Mouse (Mus musculus) stomach, embryonic 15.5 days (tissue): ENCODE data around the gene Ablim2. TPM values are rescaled to one million over a fixed set of nuclear protein-coding genes. Genes with fewer than 3 reads are reported as not detected.

ENCODE experiments used
- ATAC-seq: fragments of 200-750 bp; cut with Nextera tagmentation; 2 replicates; pipeline ENCODE4 v1.8.0; 2017; ENCODE audit warnings: low read depth, moderate number of reproducible peaks, moderate TSS enrichment; ENCODE audit not compliant: insufficient read depth, low FRiP score
- H3K27ac ChIP-seq: fragments of 300-500 bp; sonication (generic); 2 replicates; pipeline ENCODE4 v1.5.1; 2015; ENCODE audit warnings: mild to moderate bottlenecking, inconsistent platforms
- H3K27me3 ChIP-seq: fragments of 300-500 bp; sonication (generic); replicated peaks from 2 replicates; pipeline ENCODE4 v1.6.1; 2015; ENCODE audit warnings: inconsistent platforms
- H3K36me3 ChIP-seq: fragments of 300-500 bp; sonication (generic); 2 replicates; pipeline ENCODE4 v1.6.1; 2015; ENCODE audit warnings: inconsistent platforms
- H3K4me1 ChIP-seq: fragments of 300-500 bp; sonication (generic); 2 replicates; pipeline ENCODE4 v1.6.1; 2015; ENCODE audit warnings: inconsistent platforms
- H3K4me2 ChIP-seq: fragments of 300-500 bp; sonication (generic); 2 replicates; pipeline ENCODE4 v1.6.1; 2015; ENCODE audit warnings: mild to moderate bottlenecking, inconsistent platforms
- H3K4me3 ChIP-seq: fragments of 300-500 bp; sonication (generic); replicated peaks from 2 replicates; pipeline ENCODE4 v1.5.1; 2015; ENCODE audit warnings: inconsistent platforms
- H3K9ac ChIP-seq: fragments of 300-500 bp; sonication (generic); 2 replicates; pipeline ENCODE4 v1.6.1; 2015; ENCODE audit warnings: inconsistent platforms
- H3K9me3 ChIP-seq: fragments of 300-500 bp; sonication (generic); 2 replicates; pipeline ENCODE4 v1.6.1; 2016; ENCODE audit warnings: inconsistent platforms
- WGBS: fragments of 180-500 bp; shearing (Covaris S2); methylation state at CpG from one replicate; pipeline ENCODE4 v1.1.7; 2015; 5-methylcytosine and 5-hydroxymethylcytosine counted together
- polyA plus RNA-seq: library from polyadenylated mRNA; unstranded; fragments of >200 nt; fragmentation: Nextera tagmentation; extraction: Ambion mirVana; gene quantifications from 2 replicates; pipeline ENCODE4 v1.2.1, GENCODE M21; 2015

Ablim2 gene
- polyA plus RNA-seq, 1 experiment from 2014 or later: 2.8 TPM

GRCm38 (mm10) chr5:35870408-35871012 lies 112.8 kb downstream of the Ablim2 start:
- Histone ChIP-seq H3K9ac (no peak overlapping the region), H3K9me3 (no peaks in the 10 kb centered on the region), H3K27ac (no peak overlapping the region), H3K4me3 (no peak overlapping the region), H3K36me3 (no peaks in the 10 kb centered on the region), H3K4me2 (no peak overlapping the region), H3K4me1 (no peaks in the 10 kb centered on the region), H3K27me3 (no peaks in the 10 kb centered on the region)
- ATAC-seq: peak; percentile 44; the same call in 1 of the 2 replicates
- WGBS: 52% methylated on average over 8 of the region's 8 CpGs

DNA sequence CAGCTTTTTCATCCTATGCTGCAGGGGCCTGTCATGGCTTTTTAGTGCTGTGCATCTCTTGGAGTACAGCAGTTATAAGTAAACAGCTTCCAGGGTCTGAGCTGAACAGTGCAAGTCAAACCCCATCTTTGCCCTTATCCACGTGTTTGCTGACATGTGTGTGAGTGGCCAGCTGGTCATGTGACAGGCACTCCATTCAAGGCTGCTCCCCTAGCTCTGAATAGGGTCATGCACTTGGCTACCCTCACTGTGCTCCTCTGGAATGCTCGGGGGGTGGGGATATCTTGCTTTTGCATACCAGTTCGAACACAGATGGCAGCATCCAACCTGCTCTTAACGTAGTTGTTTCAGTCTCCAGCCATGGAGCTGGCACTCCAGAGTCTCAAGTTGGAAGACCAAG lies 115.7 kb downstream of the Ablim2 start:
- ATAC-seq: no peak
- Histone ChIP-seq H3K9ac (no peak overlapping the region), H3K4me1 (no peaks in the 10 kb centered on the region)

GRCm38 (mm10) chr5:35876236-35876635 lies 118.6 kb downstream of the Ablim2 start:
- Histone ChIP-seq H3K9me3 (no peaks in the 10 kb centered on the region), H3K9ac (no peak overlapping the region), H3K27me3 (0 out of 2 replicates have a peak, but pooled peaks cover 5% of the 10 kb centered on the region), H3K36me3 (no peaks in the 10 kb centered on the region), H3K4me2 (no peak overlapping the region), H3K4me3 (no peak overlapping the region), H3K27ac (no peak overlapping the region), H3K4me1 (no peaks in the 10 kb centered on the region)
- 84% methylated on average over 5 of the region's 5 CpGs for WGBS
- no peak for ATAC-seq

More for the DNA sequence above, 115.7 kb downstream of the Ablim2 start:
- Histone ChIP-seq H3K36me3 (no peaks in the 10 kb centered on the region), H3K9me3 (no peaks in the 10 kb centered on the region), H3K4me2 (no peak overlapping the region), H3K27ac (no peak overlapping the region), H3K4me3 (no peak overlapping the region), H3K27me3 (0 out of 2 replicates have a peak, but pooled peaks cover 5% of the 10 kb centered on the region)
- WGBS: 24% methylated on average over 4 of the region's 4 CpGs

DNA sequence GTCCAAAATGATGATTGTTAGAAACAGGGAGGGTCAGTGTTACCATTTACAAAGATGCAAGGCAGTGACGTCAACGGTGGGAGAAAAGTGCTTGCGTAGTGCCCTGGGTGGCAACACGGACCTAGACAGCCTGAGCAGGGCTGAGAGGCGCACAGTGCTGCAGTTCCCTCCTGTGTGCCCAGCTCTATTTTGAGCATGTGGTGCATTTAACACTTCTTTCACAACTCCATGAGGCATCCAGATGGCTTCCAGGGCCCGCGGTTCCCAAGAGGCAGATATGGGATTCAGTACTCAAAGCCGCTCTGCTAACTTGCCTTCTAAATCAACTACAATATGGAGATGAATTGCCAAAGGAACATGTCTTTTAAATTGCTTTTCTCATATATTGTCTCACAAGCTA lies 121.5 kb downstream of the Ablim2 start:
- Histone ChIP-seq H3K4me3 (no peak overlapping the region), H3K27ac (no peak overlapping the region), H3K9ac (no peak overlapping the region), H3K4me1 (no peaks in the 10 kb centered on the region), H3K4me2 (no peak overlapping the region), H3K27me3 (0 out of 2 replicates have a peak, but pooled peaks cover 5% of the 10 kb centered on the region), H3K36me3 (no peaks in the 10 kb centered on the region), H3K9me3 (no peaks in the 10 kb centered on the region)
- 88% methylated on average over 8 of the region's 8 CpGs for WGBS
- no peak for ATAC-seq

- H3K9ac ChIP-seq: no peak overlapping the region
- H3K4me3 ChIP-seq: no peak overlapping the region
- H3K4me1 ChIP-seq: no peaks in the 10 kb centered on the region
- no peaks in the 10 kb centered on the region for H3K27me3 ChIP-seq
- no peaks in the 10 kb centered on the region for H3K36me3 ChIP-seq
- WGBS: 51% methylated on average over 9 of the region's 9 CpGs
- no peak for ATAC-seq
- H3K9me3 ChIP-seq: no peaks in the 10 kb centered on the region
- no peak overlapping the region for H3K27ac ChIP-seq
- H3K4me2 ChIP-seq: no peak overlapping the region
Observed at GRCm38 (mm10) chr5:35882391-35882790, 124.7 kb downstream of the Ablim2 start.

DNA sequence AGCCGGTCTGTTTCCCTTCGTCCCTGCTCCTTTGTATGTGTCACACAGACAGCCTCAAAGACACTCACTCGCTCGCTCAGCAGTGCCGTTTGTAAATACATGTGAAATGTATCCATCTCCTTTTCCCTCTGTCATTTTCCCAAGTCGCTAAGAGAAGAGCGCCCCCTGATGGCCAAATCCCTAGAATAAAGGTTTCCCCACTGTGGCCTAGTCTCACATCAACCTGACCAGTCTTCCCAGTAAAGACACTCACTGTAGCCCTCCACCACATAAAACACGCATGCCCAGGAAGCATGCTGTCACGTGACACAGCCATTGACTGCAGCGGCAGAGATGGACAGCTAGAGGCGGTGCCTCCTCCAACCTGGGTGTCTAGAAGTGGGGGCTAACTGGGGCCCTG lies 126.6 kb downstream of the Ablim2 start:
- Histone ChIP-seq H3K4me3 (no peak overlapping the region), H3K9ac (no peak overlapping the region), H3K4me2 (no peak overlapping the region), H3K27ac (no peak overlapping the region), H3K36me3 (no peaks in the 10 kb centered on the region), H3K9me3 (no peaks in the 10 kb centered on the region), H3K27me3 (no peaks in the 10 kb centered on the region), H3K4me1 (no peaks in the 10 kb centered on the region)
- no peak for ATAC-seq
- 31% methylated on average over 11 of the region's 11 CpGs for WGBS

DNA sequence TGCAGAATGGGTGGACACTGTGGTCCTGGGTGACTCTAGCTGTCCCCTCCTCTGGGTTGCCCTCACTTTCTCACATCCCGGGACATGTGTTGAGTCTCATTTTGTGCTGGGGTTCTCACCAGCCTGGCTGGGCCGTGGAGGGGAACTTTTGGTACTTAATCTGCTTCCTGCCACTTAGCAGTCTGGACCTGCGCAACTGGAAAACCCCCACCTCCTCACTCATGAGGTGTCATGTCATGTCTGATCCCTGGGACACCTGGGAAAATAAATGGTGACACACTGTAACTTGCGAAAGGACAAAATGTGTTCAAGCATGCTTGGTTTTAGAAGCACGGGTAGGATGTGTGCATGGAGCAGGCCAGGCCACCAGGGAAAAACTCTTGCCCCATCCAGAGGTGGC lies 127.0 kb downstream of the Ablim2 start:
- no peaks in the 10 kb centered on the region for H3K9me3 ChIP-seq
- H3K9ac ChIP-seq: no peak overlapping the region
- no peak for ATAC-seq

GRCm38 (mm10) chr5:35888959-35889358 lies 131.3 kb downstream of the Ablim2 start:
- H3K27ac ChIP-seq: no peak overlapping the region
- WGBS: 53% methylated on average over 9 of the region's 9 CpGs
- no peaks in the 10 kb centered on the region for H3K36me3 ChIP-seq
- no peaks in the 10 kb centered on the region for H3K4me1 ChIP-seq
- no peaks in the 10 kb centered on the region for H3K27me3 ChIP-seq
- no peak overlapping the region for H3K9ac ChIP-seq
- no peaks in the 10 kb centered on the region for H3K9me3 ChIP-seq
- H3K4me2 ChIP-seq: no peak overlapping the region
- H3K4me3 ChIP-seq: no peak overlapping the region
- ATAC-seq: no peak

More for the DNA sequence above, 127.0 kb downstream of the Ablim2 start:
- 84% methylated on average over 5 of the region's 5 CpGs for WGBS
- Histone ChIP-seq H3K27me3 (no peaks in the 10 kb centered on the region), H3K4me2 (no peak overlapping the region), H3K4me3 (no peak overlapping the region), H3K27ac (no peak overlapping the region), H3K36me3 (no peaks in the 10 kb centered on the region), H3K4me1 (no peaks in the 10 kb centered on the region)

GRCm38 (mm10) chr5:35889641-35890040 lies 132.0 kb downstream of the Ablim2 start:
- H3K4me3 ChIP-seq: no peak overlapping the region
- H3K36me3 ChIP-seq: no peaks in the 10 kb centered on the region
- 45% methylated on average over 2 of the region's 2 CpGs for WGBS
- ATAC-seq: no peak
- H3K27me3 ChIP-seq: no peaks in the 10 kb centered on the region
- no peak overlapping the region for H3K27ac ChIP-seq
- H3K4me2 ChIP-seq: no peak overlapping the region
- no peaks in the 10 kb centered on the region for H3K4me1 ChIP-seq
- H3K9ac ChIP-seq: no peak overlapping the region
- H3K9me3 ChIP-seq: no peaks in the 10 kb centered on the region

DNA sequence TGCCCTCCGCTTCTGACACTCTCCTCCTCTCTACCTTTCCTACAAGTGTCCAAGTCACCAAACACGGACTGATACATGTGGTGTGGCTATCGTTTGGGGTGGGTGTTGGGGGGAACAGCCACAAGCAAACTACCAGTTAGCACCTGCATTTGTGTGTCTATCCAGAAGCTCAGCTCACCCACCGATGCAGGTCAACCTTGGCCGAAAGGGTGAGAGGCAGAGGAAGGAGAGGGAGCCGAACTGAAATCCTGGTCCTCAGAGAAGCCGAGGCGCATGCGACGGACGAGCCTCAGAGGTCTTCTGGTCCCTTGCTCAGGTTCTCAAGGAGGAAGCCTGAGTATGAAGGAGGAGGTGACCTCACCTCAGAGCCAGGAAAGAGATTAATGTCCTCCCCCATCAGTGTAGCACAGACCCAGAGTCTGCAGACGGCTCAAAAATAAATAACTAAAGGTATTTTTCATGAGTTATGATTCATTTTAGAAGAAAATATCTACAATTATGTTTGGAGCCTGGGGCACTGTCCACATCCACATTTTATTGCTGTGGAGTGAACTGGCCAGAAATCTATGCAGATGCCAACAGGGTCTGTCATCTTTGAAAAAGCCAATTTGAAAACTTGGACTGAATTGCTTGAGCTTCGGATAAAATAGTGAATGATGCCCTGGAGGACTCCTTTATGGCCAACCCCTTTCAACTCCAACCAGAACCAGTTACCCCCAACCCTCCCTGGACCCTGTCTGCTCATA lies 133.5 kb downstream of the Ablim2 start:
- Histone ChIP-seq H3K36me3 (no peaks in the 10 kb centered on the region), H3K9me3 (no peaks in the 10 kb centered on the region), H3K27ac (no peak overlapping the region), H3K4me1 (peaks cover 6% of the 10 kb centered on the region; the same call in 1 of the 2 replicates), H3K4me2 (no peak overlapping the region), H3K4me3 (no peak overlapping the region), H3K9ac (no peak overlapping the region), H3K27me3 (no peaks in the 10 kb centered on the region)
- 83% methylated on average over 13 of the region's 13 CpGs for WGBS
- no peak for ATAC-seq

DNA sequence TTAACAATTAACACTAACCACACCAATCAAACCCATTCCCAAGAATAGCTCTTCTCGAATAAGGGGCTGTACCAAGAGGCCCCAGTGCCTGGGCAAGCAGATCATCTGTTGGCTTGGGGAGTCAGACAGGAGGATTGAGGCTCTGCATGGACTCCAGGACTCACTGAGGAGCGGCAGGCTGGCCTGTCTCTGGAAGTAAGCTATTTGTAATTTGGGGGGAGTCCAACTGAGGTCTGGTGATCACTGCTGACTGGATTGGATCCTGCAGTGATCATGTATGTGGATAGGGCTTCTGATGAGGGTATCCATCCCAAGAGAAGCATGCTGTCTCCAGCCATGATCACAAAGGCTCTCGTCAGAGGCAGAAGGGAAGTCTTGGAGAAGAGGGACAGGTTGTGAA lies 134.7 kb downstream of the Ablim2 start:
- Histone ChIP-seq H3K27ac (no peak overlapping the region), H3K9me3 (no peaks in the 10 kb centered on the region), H3K36me3 (no peaks in the 10 kb centered on the region), H3K4me3 (no peak overlapping the region), H3K4me1 (peaks cover 6% of the 10 kb centered on the region; the same call in 1 of the 2 replicates), H3K4me2 (no peak overlapping the region), H3K9ac (no peak overlapping the region), H3K27me3 (no peaks in the 10 kb centered on the region)
- 70% methylated on average over 3 of the region's 3 CpGs for WGBS
- ATAC-seq: no peak

DNA sequence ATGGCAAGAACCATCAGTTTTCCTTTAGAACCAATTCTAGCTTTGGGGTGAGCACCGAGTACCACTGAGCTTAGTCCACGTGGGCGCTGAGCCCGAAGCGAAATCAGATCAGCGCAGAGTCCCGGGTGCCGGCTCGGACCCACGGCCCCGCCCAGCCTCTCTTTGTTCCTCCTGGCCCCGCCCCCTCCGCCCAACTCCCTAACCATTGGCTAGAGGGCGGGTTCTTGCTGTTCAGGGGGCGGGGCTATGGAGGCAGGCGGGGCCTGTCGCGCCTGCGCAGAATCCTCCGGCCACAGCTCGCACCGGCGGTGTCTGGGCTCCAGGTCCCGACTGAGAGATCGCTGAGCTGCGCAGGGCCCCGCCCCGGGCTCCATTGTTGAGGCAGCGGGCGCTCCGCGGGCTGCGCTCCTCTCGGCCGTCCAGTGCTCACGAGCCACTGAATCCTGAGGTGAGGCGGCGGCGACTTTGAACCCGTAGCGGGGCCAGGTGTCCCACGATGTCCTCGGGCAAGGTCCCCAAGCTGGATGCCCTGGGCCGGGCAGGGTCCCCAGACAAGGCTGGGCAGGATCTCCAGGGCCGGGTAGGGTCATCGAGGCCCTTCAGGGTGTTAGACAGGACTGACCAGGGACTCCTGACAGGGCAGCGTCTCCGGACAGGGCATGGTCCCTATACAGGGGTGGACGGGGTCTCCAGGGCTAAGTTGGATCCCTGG lies 135.6 kb downstream of the Ablim2 start, which contains the start of gene Afap1:
TSS of gene Afap1 (plus strand) at position 227 of the 712 bp plus-strand sequence.
- peak within 1 kb of the TSS; percentile 90 for H3K4me3 ChIP-seq
- under 1% methylated on average over 49 of the region's 49 CpGs for WGBS
- no peaks in the 10 kb centered on the region for H3K36me3 ChIP-seq
- H3K4me2 ChIP-seq: peak within 1 kb of the TSS; percentile 84
- H3K4me1 ChIP-seq: peaks cover 6% of the 10 kb centered on the region; the same call in 1 of the 2 replicates
- peak within 1 kb of the TSS; percentile 79 for H3K27ac ChIP-seq
- peak; percentile 96 for ATAC-seq
- H3K9ac ChIP-seq: peak within 1 kb of the TSS; percentile 86
- no peaks in the 10 kb centered on the region for H3K27me3 ChIP-seq
- H3K9me3 ChIP-seq: no peaks in the 10 kb centered on the region
